In the genomic region with DNA sequence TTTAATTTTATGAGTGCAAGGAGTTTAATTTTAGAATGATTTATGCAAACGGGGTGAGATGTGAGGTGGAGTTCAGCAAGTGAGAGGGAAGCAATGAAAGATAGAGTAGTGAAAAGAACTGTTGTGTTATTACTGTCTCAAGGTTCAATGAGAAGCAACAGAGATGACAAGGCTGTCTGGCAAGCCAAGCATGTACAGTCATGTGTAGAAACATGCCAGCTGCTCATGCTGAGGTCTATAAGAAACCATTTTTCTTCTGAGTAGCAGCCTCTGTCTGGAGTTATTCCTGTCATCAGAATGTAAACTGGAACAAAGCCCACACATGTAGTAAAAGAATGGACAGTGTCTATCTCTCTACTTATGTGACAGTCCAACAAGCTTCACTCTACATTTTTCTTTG, we compare ENCODE assay signal across 28 mouse cellular contexts. TPM values are rescaled to one million over a fixed set of nuclear protein-coding genes. Genes with fewer than 3 reads are reported as not detected.
DNase-seq lines count a peak whose midpoint lies in the region; ATAC-seq and TF ChIP-seq lines count a peak whose summit lies in the region.
"Had no signal": no experiment of that assay in that cellular context is flagged by ENCODE, and none has a peak within 500 bp of the region (broad histone marks: within the 10 kb centered on the region; RNA-seq: fewer than 3 reads in every experiment).

No protein-coding gene starts in this region.

- WGBS in stomach, embryonic 16.5 days = 56% methylated on average over 1 of the region's 1 CpGs

- no peaks in the 10 kb centered on the region for H3K27me3 ChIP-seq in stomach, embryonic 16.5 days (ENCODE audit: control insufficient read depth, insufficient read depth, low read length)
- H3K27me3 ChIP-seq: neural tube, embryonic 13.5 days had no signal

- H3K9me3 ChIP-seq in stomach, embryonic 16.5 days (replicated peaks; ENCODE audit: control insufficient read depth, low read length) = no peaks in the 10 kb centered on the region
- H3K9me3 ChIP-seq: neural tube, embryonic 13.5 days had no signal

- no peak overlapping the region for H3K4me2 ChIP-seq in stomach, embryonic 16.5 days (ENCODE audit: low read depth, low read length)
- H3K4me2 ChIP-seq: midbrain, embryonic 11.5 days; neural tube, embryonic 13.5 days had no signal

- no peak for DNase-seq in frontal cortex, postnatal 25 days (ENCODE audit: low spot score in 2 of 2)
- peak; percentile 2 for DNase-seq in left cerebral cortex, postnatal 4 days
- DNase-seq in left cerebral cortex, postnatal 36 days (ENCODE audit: low spot score in 2 of 2) = no peak
- peak; percentile 32 for DNase-seq in brain, embryonic 14.5 days (ENCODE audit: low read depth)
- DNase-seq in right cerebral cortex, postnatal 10 days (ENCODE audit: low spot score in 2 of 2) = no peak
- DNase-seq: adrenal gland, postnatal 14 days; cerebellum, adult 2 months; cerebellum, postnatal 14 days; gastrocnemius, postnatal 14 days; heart, postnatal 14 days; kidney, adult 11 months; layer of hippocampus, postnatal 36 days; liver; lung, adult 2 months; thymus, adult 18-20 months; thymus, postnatal 36 days had no signal

- H3K9ac ChIP-seq in stomach, embryonic 16.5 days (ENCODE audit: low read length) = no peak overlapping the region
- H3K9ac ChIP-seq: liver, embryonic 14.5 days; neural tube, embryonic 13.5 days had no signal

- H3K4me3 ChIP-seq in stomach, embryonic 16.5 days (replicated peaks; ENCODE audit: low read length) = no peak overlapping the region
- H3K4me3 ChIP-seq: neural tube, embryonic 13.5 days had no signal

- TF ChIP-seq POLR2A in brain, embryonic 14.5 days (IDR thresholded peaks at IDR 0.05; ENCODE audit: borderline replicate concordance, extremely low read depth, insufficient read depth, insufficient read length, poor library complexity, severe bottlenecking) = no peak

- ATAC-seq in frontal cortex, adult (ENCODE audit: low TSS enrichment) = 0 out of 2 replicates have a peak, but pooled peaks have one; percentile 18
- ATAC-seq in stomach, embryonic 16.5 days (ENCODE audit: insufficient read depth, low FRiP score) = peak; percentile 53; the same call in 1 of the 2 replicates
- ATAC-seq: CD4-positive, CD25-positive, alpha-beta regulatory T cell, adult 4 months; forebrain, embryonic 16.5 days; hindbrain, embryonic 16.5 days had no signal

- peaks cover 3% of the 10 kb centered on the region; the same call in 1 of the 2 replicates for H3K4me1 ChIP-seq in stomach, embryonic 16.5 days (ENCODE audit: control insufficient read depth, insufficient read depth, low read length)
- H3K4me1 ChIP-seq: neural tube, embryonic 13.5 days had no signal

- TF ChIP-seq CTCF in brain, embryonic 14.5 days (IDR thresholded peaks at IDR 0.05; ENCODE audit: borderline replicate concordance, extremely low read depth, insufficient read depth, insufficient read length) = no peak

- no peaks in the 10 kb centered on the region for H3K36me3 ChIP-seq in stomach, embryonic 16.5 days (ENCODE audit: control insufficient read depth, insufficient read depth, low read length)
- H3K36me3 ChIP-seq: neural tube, embryonic 13.5 days had no signal

- intact Hi-C loops in left cerebral cortex, postnatal 4 days (cut with DNase I) = no loop called here
- intact Hi-C loops in left cerebral cortex, postnatal 36 days (cut with DNase I) = no loop called here

- no peak overlapping the region for H3K27ac ChIP-seq in stomach, embryonic 16.5 days (ENCODE audit: low read length)
- H3K27ac ChIP-seq: liver, embryonic 14.5 days; neural tube, embryonic 13.5 days had no signal

RNA-seq across cellular contexts. Expression of gene Cdh12, which starts 14.5 kb away (rescaled TPM):
- total RNA-seq in left cerebral cortex, postnatal 4 days (2021) = 10 to 100 TPM; 30.1 to 35.4 TPM
- 10 to 100 TPM; 42.4 to 46.7 TPM for total RNA-seq in left cerebral cortex, postnatal 36 days (2021)
- polyA plus RNA-seq in brain, embryonic 14.5 days (2012; rRNA removed) = 1.0 and 2.7 TPM in 2 replicates
- polyA plus RNA-seq in stomach, embryonic 16.5 days (2015; fragmentation: Nextera tagmentation; extraction: Ambion mirVana) = 0.66 and 0.80 TPM in 2 replicates
- total RNA-seq: gastrocnemius, postnatal 14 days; granulocyte monocyte progenitor cell, adult 5-6 weeks; heart, postnatal 14 days; megakaryocyte progenitor cell, adult 5-6 weeks had no signal
- polyA plus RNA-seq: CD4-positive, CD25-positive, alpha-beta regulatory T cell, adult 4 months; kidney, embryonic 14.5 days; large intestine, adult 2 months; liver, embryonic 14.5 days; lung, adult 2 months had no signal

Comparison
In these comparisons a context has a peak if more than half of its experiments do, and no peak if none do; other contexts are left out.
1. DNase-seq: peak in left cerebral cortex, postnatal 4 days (single experiment) and brain, embryonic 14.5 days (single experiment); none in frontal cortex, postnatal 25 days (0 of 2), left cerebral cortex, postnatal 36 days (0 of 2) and right cerebral cortex, postnatal 10 days (0 of 2).